Mouse (Mus musculus) large intestine, adult 2 months (tissue): ENCODE results near the gene Vmn2r108. TPM values are rescaled to one million over a fixed set of nuclear protein-coding genes. Genes with fewer than 3 reads are reported as not detected.
"Not testable (repeated sequence)": the region's sequence is repeated elsewhere in the genome, so short reads cannot be mapped to it uniquely, and the experiment has no call there.

Experiments used
- DNase-seq: peaks from one replicate; pipeline ENCODE4 v3.0.0-alpha.2; 2012; ENCODE audit warnings: low read depth, low spot score
- WGBS: fragments of 180-500 bp; shearing (Covaris S2); methylation state at CpG from one replicate; pipeline ENCODE4 v1.1.7; 2018; 5-methylcytosine and 5-hydroxymethylcytosine counted together
- polyA plus RNA-seq: library from polyadenylated mRNA; depleted of rRNA; stranded (reverse); fragments of >200 nt; gene quantifications from 2 replicates; pipeline ENCODE4 v1.2.3, GENCODE M21; 2012; rRNA removed

The Vmn2r108 gene
- polyA plus RNA-seq: not detected in 2 replicates

DNA sequence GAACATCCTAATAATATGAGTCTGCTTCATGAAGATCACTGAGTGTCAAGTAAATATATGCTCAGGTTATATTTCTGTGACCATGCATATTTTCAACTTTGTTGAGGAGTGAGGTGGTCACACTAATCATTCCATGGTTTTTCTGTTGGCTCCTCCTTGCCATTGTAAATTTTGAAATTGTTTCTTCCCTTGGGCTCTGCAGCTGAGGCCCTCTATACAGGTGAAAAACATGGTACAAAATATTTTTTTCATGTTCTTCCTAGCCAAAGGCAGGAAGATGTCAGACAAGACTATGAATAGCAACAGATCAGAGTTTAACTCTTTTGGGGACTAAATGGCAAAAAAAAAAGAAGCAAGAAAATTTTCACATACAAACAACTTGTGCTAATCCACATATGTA, at the start of gene Vmn2r108:
TSS of gene Vmn2r108 (minus strand) at position 101 of the 400 bp plus-strand sequence.
- no peak for DNase-seq

DNA sequence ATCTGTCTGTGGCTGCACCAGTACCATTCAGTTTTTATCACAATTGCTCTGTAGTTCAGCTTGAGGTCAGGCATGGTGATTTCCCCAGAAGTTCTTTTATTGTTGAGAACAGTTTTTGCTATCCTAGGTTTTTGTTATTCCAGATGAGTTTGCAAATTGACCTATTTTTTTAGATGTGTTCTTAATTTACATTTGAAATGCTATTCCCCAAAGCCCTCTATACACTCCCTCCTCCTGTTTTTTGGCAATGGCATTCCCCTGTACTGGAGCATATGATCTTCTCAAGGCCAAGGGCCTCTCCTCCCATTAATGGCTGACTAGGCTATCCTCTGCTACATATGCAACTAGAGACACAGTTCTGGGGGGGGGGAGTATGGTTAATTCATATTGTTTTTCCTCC, 27.1 kb upstream of the Vmn2r108 start:
- not testable (repeated sequence) for DNase-seq

DNA sequence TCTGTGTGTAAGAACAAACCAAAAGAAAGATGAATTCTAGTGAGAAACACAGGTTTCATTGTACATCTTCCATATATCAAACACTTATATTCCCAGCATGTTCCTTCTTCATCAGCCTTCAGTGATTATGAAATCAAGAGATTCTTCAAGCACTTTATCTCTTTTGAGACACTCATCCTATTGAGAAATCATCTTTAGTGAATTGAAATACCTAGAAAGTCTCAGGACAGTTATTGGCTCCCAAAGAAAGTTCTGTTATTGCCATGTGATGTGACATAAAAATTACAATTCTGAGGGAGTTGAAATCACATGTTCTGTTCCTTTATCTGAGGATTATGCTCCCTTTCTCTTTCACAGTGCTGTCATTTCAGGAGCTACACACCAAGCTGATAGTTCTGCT, 16.7 kb upstream of the Vmn2r108 start, which contains the start of gene Vmn1r225:
TSS of gene Vmn1r225 (plus strand) at position 301 of the 400 bp plus-strand sequence.
- DNase-seq: no peak

DNA sequence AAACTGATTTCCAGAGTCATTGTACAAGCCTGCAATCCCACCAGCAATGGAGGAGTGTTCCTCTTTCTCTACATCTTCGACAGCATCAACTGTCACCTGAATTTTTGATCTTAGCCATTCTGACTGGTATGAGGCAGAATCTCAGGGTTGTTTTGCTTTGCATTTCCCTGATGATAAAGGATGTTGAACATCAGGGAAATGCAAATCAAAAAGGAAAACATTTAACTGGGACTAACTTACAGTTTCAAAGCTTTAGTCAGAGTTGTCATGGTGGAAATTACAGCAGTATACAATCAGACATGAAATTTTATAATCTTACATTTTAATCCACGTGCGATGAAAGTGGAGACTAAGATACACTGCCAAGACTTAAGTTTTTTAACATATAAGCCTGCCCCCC, 7.8 kb downstream of the Vmn2r108 start:
- no peak for DNase-seq
- WGBS: 62% methylated on average over 3 of the region's 3 CpGs

DNA sequence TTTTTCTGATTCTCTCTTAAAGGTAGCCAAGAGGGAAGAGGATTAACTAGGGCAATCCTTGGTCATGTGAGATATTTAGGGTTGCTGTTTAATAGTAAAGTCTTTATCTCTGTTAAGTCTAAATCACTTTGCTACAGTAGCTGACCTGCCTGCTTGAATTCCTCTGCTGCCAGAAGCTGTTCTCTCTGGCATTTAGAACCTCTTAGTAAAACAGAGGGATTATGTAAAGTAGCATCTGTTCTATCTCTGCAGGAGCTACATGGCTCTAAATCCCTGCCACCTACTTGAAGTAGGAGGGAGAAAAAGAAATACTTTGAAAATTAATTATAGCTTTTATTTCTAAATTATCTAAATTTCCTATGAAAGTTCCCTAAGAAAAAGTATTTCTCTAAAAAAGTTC, 41.9 kb downstream of the Vmn2r108 start:
- DNase-seq: no peak

DNA sequence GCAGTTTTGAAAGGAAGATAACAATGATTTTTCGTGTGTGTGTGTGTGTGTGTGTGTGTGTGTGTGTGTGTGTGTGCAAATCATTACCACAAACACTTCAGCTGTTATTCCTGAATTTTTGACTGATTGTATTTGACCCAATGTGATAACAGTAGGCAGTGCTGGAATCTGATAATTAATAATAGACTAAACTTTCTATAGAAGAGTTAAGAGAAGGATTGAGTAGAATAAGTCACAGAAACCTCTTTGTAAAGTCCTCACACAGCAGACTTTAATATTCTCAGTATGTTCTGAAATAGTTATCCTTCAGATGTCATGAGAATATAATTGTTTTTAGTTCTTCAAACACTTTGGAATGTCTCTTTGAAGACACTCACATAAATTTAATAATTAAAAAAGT, 67.3 kb downstream of the Vmn2r108 start, which contains the start of gene Vmn1r224:
TSS of gene Vmn1r224 (plus strand) at position 301 of the 400 bp plus-strand sequence.
- DNase-seq: no peak
- 6% methylated on average over 1 of the region's 1 CpGs for WGBS

Other genes starting within 250 kb of the Vmn2r108 start
- gene Vmn2r105, start 246.3 kb downstream of the Vmn2r108 start, polyA plus RNA-seq: not detected in 2 replicates
- not detected in 2 replicates for gene Vmn2r106, start 195.8 kb downstream of the Vmn2r108 start, polyA plus RNA-seq
- not detected in 2 replicates for gene Vmn2r107, start 136.1 kb downstream of the Vmn2r108 start, polyA plus RNA-seq
- gene Vmn1r224, start 67.2 kb downstream of the Vmn2r108 start, polyA plus RNA-seq: not detected in 2 replicates
- gene Vmn1r225, start 16.8 kb upstream of the Vmn2r108 start, polyA plus RNA-seq: not detected in 2 replicates
- not detected in 2 replicates for gene Vmn2r109, start 83.4 kb upstream of the Vmn2r108 start, polyA plus RNA-seq
- gene Vmn2r110, start 115.1 kb upstream of the Vmn2r108 start, polyA plus RNA-seq: not detected in 2 replicates
- not detected in 2 replicates for gene Fpr-rs3, start 143.5 kb upstream of the Vmn2r108 start, polyA plus RNA-seq
- not detected in 2 replicates for gene Vmn1r226, start 201.5 kb upstream of the Vmn2r108 start, polyA plus RNA-seq
- not detected in 2 replicates for gene Vmn1r227, start 248.5 kb upstream of the Vmn2r108 start, polyA plus RNA-seq